Mouse (Mus musculus): Measurements from ENCODE around the gene Spef2.

GRCm38 (mm10) chr15:9529646-9530045, 219.0 kb downstream of the Spef2 start:
- TF ChIP-seq GATA1 (IDR thresholded peaks at IDR 0.05; ENCODE audit: borderline replicate concordance, low read length) = no peak
- no peak for TF ChIP-seq FLI1 (IDR thresholded peaks at IDR 0.05; ENCODE audit: low read length)

All from megakaryocyte, embryonic 14.5 days (primary cell).